Mouse (Mus musculus) hindbrain, embryonic 11.5 days (tissue): ENCODE results near the gene Slc25a38. TPM values are rescaled to one million over a fixed set of nuclear protein-coding genes. Genes with fewer than 3 reads are reported as not detected.
A peak's percentile ranks its signal among the peaks of the same experiment; 100 is the strongest.

Experiments used
- ATAC-seq: fragments of 200-750 bp; cut with Nextera tagmentation; 2 replicates; pipeline ENCODE4 v1.8.0; 2017; ENCODE audit warnings: mild to moderate bottlenecking, moderate TSS enrichment, moderate library complexity; ENCODE audit not compliant: low FRiP score
- DNase-seq: peaks from one replicate; pipeline ENCODE4 v3.0.0-alpha.2; 2015; ENCODE audit warnings: low spot score
- H3K27ac ChIP-seq: fragments of 300-500 bp; sonication (generic); 2 replicates; pipeline ENCODE4 v1.5.1; 2014; ENCODE audit warnings: mild to moderate bottlenecking, low read depth, low read length
- H3K27me3 ChIP-seq: fragments of 300-500 bp; sonication (generic); 2 replicates; pipeline ENCODE4 v1.6.1; 2014; ENCODE audit warnings: mild to moderate bottlenecking, low read length, moderate library complexity, mixed read lengths; ENCODE audit not compliant: control insufficient read depth, insufficient read depth
- H3K36me3 ChIP-seq: fragments of 300-500 bp; sonication (generic); 2 replicates; pipeline ENCODE4 v1.6.1; 2014; ENCODE audit warnings: mild to moderate bottlenecking, low read length, moderate library complexity, mixed read lengths; ENCODE audit not compliant: control insufficient read depth, insufficient read depth
- H3K4me1 ChIP-seq: fragments of 300-500 bp; sonication (generic); replicated peaks from 2 replicates; pipeline ENCODE4 v1.6.1; 2014; ENCODE audit warnings: low read length, mixed read lengths; ENCODE audit not compliant: control insufficient read depth, insufficient read depth
- H3K4me2 ChIP-seq: fragments of 300-500 bp; sonication (generic); replicated peaks from 2 replicates; pipeline ENCODE4 v1.6.1; 2014; ENCODE audit warnings: mild to moderate bottlenecking, low read depth, low read length
- H3K4me3 ChIP-seq: fragments of 300-500 bp; sonication (generic); 2 replicates; pipeline ENCODE4 v1.5.1; 2014; ENCODE audit warnings: low read depth, low read length
- H3K9ac ChIP-seq: fragments of 300-500 bp; sonication (generic); 2 replicates; pipeline ENCODE4 v1.6.1; 2014; ENCODE audit warnings: low read depth, low read length
- H3K9me3 ChIP-seq: fragments of 300-500 bp; sonication (generic); 2 replicates; pipeline ENCODE4 v1.6.1; 2016; ENCODE audit warnings: low read length; ENCODE audit not compliant: control insufficient read depth
- WGBS: fragments of 180-500 bp; shearing (Covaris S2); extraction: QIAGEN DNeasy Blood & Tissue Kit; methylation state at CpG from one replicate; pipeline ENCODE4 v1.1.7; 2014; 5-methylcytosine and 5-hydroxymethylcytosine counted together
- polyA plus RNA-seq: library from polyadenylated mRNA; unstranded; fragments of >200 nt; fragmentation: Nextera tagmentation; extraction: Ambion mirVana; gene quantifications from 2 replicates; pipeline ENCODE4 v1.2.1, GENCODE M21; 2014

Slc25a38 gene
- polyA plus RNA-seq, result 40.8 and 41.7 TPM in 2 replicates

- Histone ChIP-seq H3K27me3 (no peaks in the 10 kb centered on the region), H3K36me3 (no peaks in the 10 kb centered on the region), H3K9ac (peak within 1 kb of the TSS; percentile 76), H3K4me3 (peak within 1 kb of the TSS; percentile 80), H3K9me3 (no peaks in the 10 kb centered on the region), H3K4me2 (peak within 1 kb of the TSS; percentile 59), H3K4me1 (0 out of 2 replicates have a peak, but pooled peaks cover 2% of the 10 kb centered on the region), H3K27ac (peak within 1 kb of the TSS; percentile 87)
- ATAC-seq, result peak; percentile 98
- WGBS, result under 1% methylated on average over 60 of the region's 62 CpGs
- DNase-seq, result peak; percentile 94
Measured at GRCm38 (mm10) chr9:120110211-120111018, at the start of gene Slc25a38. Gene Slc25a38, plus strand, starts transcription at chr9:120110374.

GRCm38 (mm10) chr9:120064317-120064716 lies 45.9 kb upstream of the Slc25a38 start:
- Histone ChIP-seq H3K4me2 (no peak overlapping the region), H3K9ac (no peak overlapping the region), H3K9me3 (no peaks in the 10 kb centered on the region), H3K4me1 (no peaks in the 10 kb centered on the region), H3K27me3 (no peaks in the 10 kb centered on the region), H3K4me3 (no peak overlapping the region), H3K27ac (no peak overlapping the region), H3K36me3 (no peaks in the 10 kb centered on the region)
- no peak for DNase-seq
- ATAC-seq, result no peak
- WGBS, result 76% methylated on average over 4 of the region's 4 CpGs

DNA sequence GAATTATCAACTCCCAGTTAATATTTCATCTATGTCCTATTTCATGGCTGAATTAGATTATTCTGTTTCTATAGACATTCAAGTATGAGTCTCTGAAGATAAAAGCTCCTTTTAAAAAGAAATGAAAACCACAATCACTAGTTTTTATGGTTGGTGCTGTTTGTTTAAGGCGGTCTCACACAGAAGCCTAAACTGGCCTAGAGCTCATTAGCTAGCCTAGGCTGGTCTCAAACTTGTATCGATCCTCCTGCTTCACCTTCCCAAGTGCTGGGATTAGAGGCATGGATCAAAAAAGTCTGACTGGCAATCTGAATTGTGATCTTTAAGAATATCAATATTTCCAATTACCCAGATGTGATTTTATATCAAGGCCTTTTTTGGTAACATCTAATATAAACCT lies 42.6 kb upstream of the Slc25a38 start:
- ATAC-seq, result no peak
- no peak overlapping the region for H3K4me3 ChIP-seq
- WGBS, result 92% methylated on average over 2 of the region's 2 CpGs
- no peak overlapping the region for H3K27ac ChIP-seq
- H3K4me1 ChIP-seq, result no peaks in the 10 kb centered on the region
- no peak overlapping the region for H3K4me2 ChIP-seq
- no peaks in the 10 kb centered on the region for H3K36me3 ChIP-seq
- no peak for DNase-seq
- H3K27me3 ChIP-seq, result no peaks in the 10 kb centered on the region
- H3K9me3 ChIP-seq, result no peaks in the 10 kb centered on the region
- no peak overlapping the region for H3K9ac ChIP-seq

DNA sequence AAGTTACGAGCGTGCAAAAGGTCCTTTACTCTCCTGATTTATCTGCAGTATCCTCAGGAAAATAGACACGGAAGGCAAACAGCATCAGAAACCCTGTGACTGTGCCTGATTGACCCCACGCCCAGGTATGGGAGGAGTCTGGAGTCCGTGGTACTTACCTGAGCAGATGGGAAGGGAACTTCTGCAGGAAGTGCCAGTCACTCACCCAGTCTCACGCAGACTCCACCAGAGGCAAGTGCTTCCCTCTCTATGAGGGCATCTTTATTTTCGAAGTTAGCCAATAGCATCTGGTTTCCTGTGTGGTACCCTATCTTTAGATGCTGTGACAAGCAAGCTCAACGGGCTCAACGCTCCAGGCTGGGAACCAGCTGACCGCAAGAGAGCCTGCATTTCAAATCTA lies 42.1 kb upstream of the Slc25a38 start:
- H3K27me3 ChIP-seq, result no peaks in the 10 kb centered on the region
- ATAC-seq, result no peak
- no peaks in the 10 kb centered on the region for H3K36me3 ChIP-seq
- H3K4me1 ChIP-seq, result no peaks in the 10 kb centered on the region
- no peak overlapping the region for H3K27ac ChIP-seq
- no peak for DNase-seq
- H3K4me3 ChIP-seq, result no peak overlapping the region
- no peak overlapping the region for H3K9ac ChIP-seq
- no peaks in the 10 kb centered on the region for H3K9me3 ChIP-seq
- H3K4me2 ChIP-seq, result no peak overlapping the region
- 73% methylated on average over 10 of the region's 10 CpGs for WGBS

DNA sequence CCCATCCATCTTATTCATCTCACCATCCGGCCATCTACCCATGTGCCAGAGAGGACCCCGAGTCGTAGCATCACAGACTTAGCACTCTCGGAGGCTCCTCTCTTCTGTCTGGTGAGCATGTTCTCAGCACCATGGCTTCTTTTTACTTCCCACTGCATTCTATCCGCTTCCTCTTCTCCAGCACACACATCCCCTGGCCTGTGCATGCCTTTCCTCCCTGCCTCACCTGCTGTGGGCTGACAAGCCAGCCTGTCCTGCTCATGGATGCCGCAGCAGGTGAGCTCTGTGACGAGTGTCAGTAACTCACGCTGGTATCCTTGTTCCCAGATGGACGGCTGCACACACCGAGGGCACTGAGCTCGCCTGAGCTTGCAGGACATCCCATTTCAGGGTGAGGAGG lies 40.4 kb upstream of the Slc25a38 start, which contains the start of gene Cx3cr1:
Gene Cx3cr1 (minus strand): TSS at position 101 of the 400 bp plus-strand sequence.
- no peak within 1 kb of the TSS for H3K27ac ChIP-seq
- H3K4me2 ChIP-seq, result no peak within 1 kb of the TSS
- H3K4me1 ChIP-seq, result no peaks in the 10 kb centered on the region
- ATAC-seq (no peak), DNase-seq (no peak)
- no peaks in the 10 kb centered on the region for H3K9me3 ChIP-seq
- H3K9ac ChIP-seq, result no peak within 1 kb of the TSS
- no peak within 1 kb of the TSS for H3K4me3 ChIP-seq
- WGBS, result 85% methylated on average over 11 of the region's 11 CpGs
- no peaks in the 10 kb centered on the region for H3K36me3 ChIP-seq
- no peaks in the 10 kb centered on the region for H3K27me3 ChIP-seq

- ATAC-seq, result no peak
- Histone ChIP-seq H3K4me3 (no peak overlapping the region), H3K36me3 (no peaks in the 10 kb centered on the region), H3K4me1 (no peaks in the 10 kb centered on the region), H3K27ac (no peak overlapping the region), H3K9me3 (no peaks in the 10 kb centered on the region), H3K9ac (no peak overlapping the region), H3K27me3 (no peaks in the 10 kb centered on the region), H3K4me2 (no peak overlapping the region)
- no peak for DNase-seq
- 87% methylated on average over 2 of the region's 2 CpGs for WGBS
Measured at GRCm38 (mm10) chr9:120071251-120071650, 38.9 kb upstream of the Slc25a38 start.

DNA sequence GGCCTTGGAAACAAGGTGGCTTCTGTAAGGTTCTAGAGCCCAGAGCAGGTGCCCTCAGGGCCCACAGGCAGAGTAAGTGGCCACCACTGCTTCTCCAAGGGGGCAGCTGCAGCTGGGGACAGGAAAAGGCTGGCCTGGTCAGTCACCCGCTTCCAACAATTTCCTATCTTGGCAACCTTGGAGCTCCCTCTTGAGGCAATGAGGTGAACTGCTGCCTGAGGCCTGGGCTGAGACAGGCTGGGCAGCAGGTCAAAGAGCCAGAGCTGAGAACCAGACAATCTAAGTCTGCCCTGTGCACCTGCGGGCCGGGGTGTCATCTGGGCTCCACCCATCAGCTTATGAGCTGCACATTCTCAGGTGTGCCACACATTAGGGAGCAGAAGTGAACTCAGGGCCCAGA lies 37.0 kb upstream of the Slc25a38 start:
- no peaks in the 10 kb centered on the region for H3K9me3 ChIP-seq
- DNase-seq (peak; percentile 89), ATAC-seq (no peak)
- H3K27ac ChIP-seq, result no peak overlapping the region
- H3K4me2 ChIP-seq, result no peak overlapping the region
- no peaks in the 10 kb centered on the region for H3K4me1 ChIP-seq
- H3K36me3 ChIP-seq, result no peaks in the 10 kb centered on the region
- H3K9ac ChIP-seq, result no peak overlapping the region
- H3K27me3 ChIP-seq, result no peaks in the 10 kb centered on the region
- H3K4me3 ChIP-seq, result no peak overlapping the region
- 28% methylated on average over 3 of the region's 3 CpGs for WGBS

- no peak overlapping the region for H3K4me2 ChIP-seq
- H3K4me3 ChIP-seq, result no peak overlapping the region
- H3K27me3 ChIP-seq, result no peaks in the 10 kb centered on the region
- no peak overlapping the region for H3K9ac ChIP-seq
- no peaks in the 10 kb centered on the region for H3K9me3 ChIP-seq
- no peaks in the 10 kb centered on the region for H3K36me3 ChIP-seq
- H3K4me1 ChIP-seq, result no peaks in the 10 kb centered on the region
- DNase-seq, result no peak
- WGBS, result 89% methylated on average over 7 of the region's 7 CpGs
- no peak for ATAC-seq
- no peak overlapping the region for H3K27ac ChIP-seq
Measured at GRCm38 (mm10) chr9:120074516-120074915, 35.7 kb upstream of the Slc25a38 start.

DNA sequence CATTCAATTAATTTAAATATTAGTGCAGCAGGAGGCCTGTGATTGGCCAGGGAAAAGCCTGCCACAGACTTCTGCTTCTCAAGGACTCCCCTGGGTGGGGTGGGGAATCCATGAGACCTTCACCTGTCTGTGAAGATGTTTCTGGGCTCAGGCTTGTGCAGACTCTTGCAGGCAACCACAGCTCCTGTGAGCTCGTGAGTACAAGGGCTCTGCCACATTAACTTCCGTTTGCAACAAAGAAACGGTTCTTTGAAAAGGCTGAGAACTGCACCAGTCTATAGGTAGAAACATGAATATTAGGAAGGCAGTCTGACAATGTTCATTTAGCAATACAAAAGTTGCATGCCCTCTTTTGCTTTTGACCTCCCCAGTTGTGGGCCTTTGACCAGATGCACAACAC lies 31.9 kb upstream of the Slc25a38 start:
- WGBS, result 88% methylated on average over 3 of the region's 3 CpGs
- Histone ChIP-seq H3K9me3 (no peaks in the 10 kb centered on the region), H3K9ac (no peak overlapping the region), H3K4me1 (no peaks in the 10 kb centered on the region), H3K4me3 (no peak overlapping the region), H3K36me3 (no peaks in the 10 kb centered on the region), H3K27ac (no peak overlapping the region), H3K27me3 (no peaks in the 10 kb centered on the region), H3K4me2 (no peak overlapping the region)
- no peak for DNase-seq
- ATAC-seq, result no peak
